Mouse (Mus musculus): ENCODE measurements around the gene Pex3. TPM values are rescaled to one million over a fixed set of nuclear protein-coding genes. Genes with fewer than 3 reads are reported as not detected.
"Not testable (repeated sequence)": the region's sequence is repeated elsewhere in the genome, so short reads cannot be mapped to it uniquely, and the experiment has no call there.

The Pex3 gene
- total and polyA plus RNA-seq, 2 experiments = 9.6 to 29.6 TPM

DNA sequence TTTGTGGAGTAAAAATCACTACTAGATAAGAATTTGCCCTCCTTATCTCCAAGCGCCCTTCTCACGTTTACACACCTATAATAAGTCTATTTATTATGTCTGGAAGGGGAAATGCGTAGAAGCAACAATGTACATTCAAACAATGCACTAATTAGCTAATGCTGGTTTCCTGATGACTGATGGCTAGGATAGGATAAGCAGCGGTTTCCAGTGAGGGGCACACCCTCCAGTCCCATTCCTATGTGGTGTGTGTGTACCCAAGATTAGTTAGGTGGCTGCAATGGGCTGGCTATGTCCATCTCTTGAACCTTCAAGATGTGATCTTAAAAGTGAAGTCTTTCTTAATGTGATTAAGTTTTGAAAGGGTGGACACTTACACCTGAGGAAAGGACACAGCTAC lies 31.1 kb downstream of the Pex3 start:
- DNase-seq (ENCODE audit: extremely low read depth, low read depth, low spot score) = no peak
- no peak overlapping the region for H3K4me3 ChIP-seq (ENCODE audit: insufficient read depth, low read depth, low read length)

DNA sequence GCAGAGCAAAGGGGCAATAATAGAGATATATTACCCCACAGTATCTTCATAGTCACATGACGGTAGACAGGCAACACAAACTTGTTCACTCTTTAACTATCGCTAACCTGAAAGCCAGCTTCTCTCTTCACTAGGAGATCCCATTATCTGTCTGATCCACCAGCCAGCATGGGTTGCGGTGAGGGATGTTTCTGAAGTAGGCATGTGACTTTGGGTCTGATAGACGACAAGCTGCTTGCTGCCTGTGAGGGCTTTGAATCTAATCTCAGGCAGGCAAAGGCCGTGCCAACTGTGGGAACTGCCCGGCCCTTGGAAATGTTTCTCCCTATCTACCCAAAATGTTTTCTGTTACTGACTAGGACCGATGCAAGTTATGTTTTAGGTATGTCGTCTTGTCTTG lies 50.6 kb downstream of the Pex3 start:
- no peaks in the 10 kb centered on the region for H3K4me1 ChIP-seq (ENCODE audit: control insufficient read depth, insufficient read depth, low read length)
- TF ChIP-seq POLR2A (IDR thresholded peaks at IDR 0.05; ENCODE audit: extremely low read depth, insufficient read depth, low read length) = no peak
- no peak for TF ChIP-seq CTCF (IDR thresholded peaks at IDR 0.05; ENCODE audit: low read depth, low read length)
- no peaks in the 10 kb centered on the region for H3K79me2 ChIP-seq (ENCODE audit: control insufficient read depth, insufficient read depth, low read length)
- H3K4me3 ChIP-seq (ENCODE audit: insufficient read depth, low read depth, low read length) = no peak overlapping the region
- no peak for DNase-seq (ENCODE audit: extremely low read depth, low read depth, low spot score)
- H3K9ac ChIP-seq (ENCODE audit: low read depth, low read length) = no peak overlapping the region
- 93% methylated on average over 8 of the region's 8 CpGs for WGBS
- H3K27ac ChIP-seq (replicated peaks; ENCODE audit: insufficient read depth, low read depth, low read length) = no peak overlapping the region
- no peaks in the 10 kb centered on the region for H3K27me3 ChIP-seq (ENCODE audit: control insufficient read depth, insufficient read depth, low read length)
- peaks cover 3% of the 10 kb centered on the region; the same call in 1 of the 2 replicates for H3K36me3 ChIP-seq (ENCODE audit: control insufficient read depth, insufficient read depth, low read length)

More for the DNA sequence above, 31.1 kb downstream of the Pex3 start:
- TF ChIP-seq CTCF (IDR thresholded peaks at IDR 0.05; ENCODE audit: low read depth, low read length) (no peak), POLR2A (IDR thresholded peaks at IDR 0.05; ENCODE audit: extremely low read depth, insufficient read depth, low read length) (no peak)
- H3K9ac ChIP-seq (ENCODE audit: low read depth, low read length) = no peak overlapping the region
- H3K36me3 ChIP-seq (ENCODE audit: control insufficient read depth, insufficient read depth, low read length) = peaks cover 7% of the 10 kb centered on the region
- no peaks in the 10 kb centered on the region for H3K27me3 ChIP-seq (ENCODE audit: control insufficient read depth, insufficient read depth, low read length)
- H3K4me1 ChIP-seq (ENCODE audit: control insufficient read depth, insufficient read depth, low read length) = peaks cover 2% of the 10 kb centered on the region; the same call in 1 of the 2 replicates
- 89% methylated on average over 4 of the region's 4 CpGs for WGBS
- no peak overlapping the region for H3K27ac ChIP-seq (replicated peaks; ENCODE audit: insufficient read depth, low read depth, low read length)
- no peaks in the 10 kb centered on the region for H3K79me2 ChIP-seq (ENCODE audit: control insufficient read depth, insufficient read depth, low read length)

DNA sequence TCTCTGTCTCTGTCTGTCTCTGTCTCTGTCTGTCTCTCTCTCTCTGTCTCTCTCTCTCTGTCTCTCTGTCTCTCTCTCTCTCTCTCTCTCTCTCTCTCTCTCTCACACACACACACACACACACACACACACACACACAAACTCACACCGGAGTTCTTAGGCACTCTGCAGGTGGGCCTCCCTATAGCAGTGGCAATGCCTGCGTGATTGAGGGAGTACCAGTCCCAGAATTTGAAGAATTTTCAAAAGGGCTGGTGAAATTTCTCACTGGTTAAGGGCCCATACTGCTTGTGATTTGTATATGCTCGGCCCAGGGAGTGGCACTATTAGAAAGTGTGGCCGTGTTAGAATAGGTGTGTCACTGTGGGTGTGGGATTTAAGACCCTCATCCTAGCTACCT lies 51.4 kb downstream of the Pex3 start:
- not testable (repeated sequence) for DNase-seq (ENCODE audit: extremely low read depth, low read depth, low spot score); H3K79me2 ChIP-seq (ENCODE audit: control insufficient read depth, insufficient read depth, low read length); H3K36me3 ChIP-seq (ENCODE audit: control insufficient read depth, insufficient read depth, low read length); H3K4me1 ChIP-seq (ENCODE audit: control insufficient read depth, insufficient read depth, low read length); H3K9ac ChIP-seq (ENCODE audit: low read depth, low read length); H3K27ac ChIP-seq (replicated peaks; ENCODE audit: insufficient read depth, low read depth, low read length); H3K27me3 ChIP-seq (ENCODE audit: control insufficient read depth, insufficient read depth, low read length)
- H3K4me3 ChIP-seq (ENCODE audit: insufficient read depth, low read depth, low read length) = peak overlapping the region; percentile 69; the same call in 1 of the 2 replicates
- WGBS = 74% methylated on average over 4 of the region's 4 CpGs

DNA sequence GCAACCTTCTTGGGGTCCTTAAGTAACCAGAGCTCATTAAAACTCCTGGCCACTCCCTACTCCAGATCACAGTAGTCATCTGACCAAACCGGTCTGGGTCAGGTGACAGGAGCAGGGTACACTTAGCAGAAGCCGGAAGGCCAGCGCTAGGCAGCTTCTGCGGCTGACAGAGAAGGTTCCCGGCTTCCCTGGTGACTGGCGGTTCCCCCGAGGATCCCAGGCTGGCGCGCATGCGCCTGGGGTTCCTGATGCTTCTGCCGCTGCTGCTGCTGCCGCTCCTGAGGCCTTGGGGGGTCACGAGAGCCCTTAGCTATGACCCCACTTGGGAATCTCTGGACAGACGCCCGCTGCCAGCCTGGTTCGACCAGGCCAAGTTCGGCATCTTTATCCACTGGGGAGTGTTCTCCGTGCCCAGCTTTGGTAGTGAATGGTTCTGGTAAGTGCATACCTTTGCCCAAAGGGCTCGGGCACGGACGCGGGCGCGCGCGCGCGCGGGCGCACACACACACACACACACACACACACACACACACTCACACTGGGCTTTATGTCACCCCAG lies 51.9 kb downstream of the Pex3 start:
- Histone ChIP-seq H3K79me2 (ENCODE audit: control insufficient read depth, insufficient read depth, low read length) (no peaks in the 10 kb centered on the region), H3K36me3 (ENCODE audit: control insufficient read depth, insufficient read depth, low read length) (no peaks in the 10 kb centered on the region; the same call in 1 of the 2 replicates), H3K4me3 (ENCODE audit: insufficient read depth, low read depth, low read length) (peak overlapping the region; percentile 69), H3K27ac (replicated peaks; ENCODE audit: insufficient read depth, low read depth, low read length) (peak overlapping the region; percentile 15; the same call in 1 of the 2 replicates), H3K27me3 (ENCODE audit: control insufficient read depth, insufficient read depth, low read length) (no peaks in the 10 kb centered on the region), H3K4me1 (ENCODE audit: control insufficient read depth, insufficient read depth, low read length) (no peaks in the 10 kb centered on the region), H3K9ac (ENCODE audit: low read depth, low read length) (peak overlapping the region; percentile 60)
- no peak for TF ChIP-seq POLR2A (IDR thresholded peaks at IDR 0.05; ENCODE audit: extremely low read depth, insufficient read depth, low read length)
- TF ChIP-seq CTCF (IDR thresholded peaks at IDR 0.05; ENCODE audit: low read depth, low read length) = no peak
- under 1% methylated on average over 30 of the region's 30 CpGs for WGBS
- peak; percentile 75 for DNase-seq (ENCODE audit: extremely low read depth, low read depth, low spot score)

DNA sequence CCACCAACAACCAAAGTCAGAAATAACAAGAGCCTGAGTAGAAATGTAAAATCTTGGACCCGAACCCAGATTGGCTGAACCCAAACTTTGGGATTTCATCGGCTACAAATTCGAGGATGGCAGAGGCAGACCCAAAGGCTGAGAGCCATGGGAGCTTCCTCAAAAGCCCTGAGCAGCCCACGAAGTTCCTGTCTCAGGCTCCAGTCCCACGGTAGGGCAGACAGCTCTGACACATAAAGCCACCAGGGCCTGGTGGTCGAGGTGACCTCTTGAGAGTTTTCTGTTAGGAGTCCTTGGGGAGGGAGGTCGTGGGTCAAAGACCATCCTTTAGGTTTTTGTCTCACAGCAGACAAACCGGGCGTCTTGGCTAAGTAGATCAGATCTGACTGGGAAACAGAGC lies 52.5 kb downstream of the Pex3 start:
- no peaks in the 10 kb centered on the region for H3K36me3 ChIP-seq (ENCODE audit: control insufficient read depth, insufficient read depth, low read length)
- no peak for TF ChIP-seq CTCF (IDR thresholded peaks at IDR 0.05; ENCODE audit: low read depth, low read length)
- no peak for TF ChIP-seq POLR2A (IDR thresholded peaks at IDR 0.05; ENCODE audit: extremely low read depth, insufficient read depth, low read length)
- H3K27me3 ChIP-seq (ENCODE audit: control insufficient read depth, insufficient read depth, low read length) = no peaks in the 10 kb centered on the region
- DNase-seq (ENCODE audit: extremely low read depth, low read depth, low spot score) = peak; percentile 8
- WGBS = 55% methylated on average over 9 of the region's 9 CpGs
- no peak overlapping the region; the same call in 1 of the 2 replicates for H3K9ac ChIP-seq (ENCODE audit: low read depth, low read length)
- peak overlapping the region; percentile 15 for H3K27ac ChIP-seq (replicated peaks; ENCODE audit: insufficient read depth, low read depth, low read length)
- H3K79me2 ChIP-seq (ENCODE audit: control insufficient read depth, insufficient read depth, low read length) = no peaks in the 10 kb centered on the region
- H3K4me3 ChIP-seq (ENCODE audit: insufficient read depth, low read depth, low read length) = no peak overlapping the region
- H3K4me1 ChIP-seq (ENCODE audit: control insufficient read depth, insufficient read depth, low read length) = no peaks in the 10 kb centered on the region

DNA sequence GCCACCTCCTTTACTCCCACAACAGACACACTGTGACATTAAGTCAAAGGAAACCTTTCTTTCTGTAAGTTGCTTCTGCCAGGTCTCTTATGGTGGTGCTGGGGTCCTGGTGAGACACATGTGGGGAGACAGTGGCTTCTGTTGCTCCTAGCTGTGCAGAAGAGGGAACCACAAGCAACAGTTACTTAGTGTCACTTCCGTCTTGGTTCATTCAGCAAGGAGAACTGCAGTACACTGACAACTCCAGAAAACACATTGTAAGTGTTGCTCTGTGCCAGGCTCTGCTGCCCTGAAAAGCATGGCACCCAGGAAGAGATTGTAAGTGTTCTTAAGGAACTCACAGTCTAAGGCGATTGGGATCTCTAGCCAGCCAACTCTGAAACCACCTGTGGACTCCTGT lies 53.6 kb downstream of the Pex3 start, which contains the start of gene Fuca2:
Gene Fuca2, plus strand, starts transcription at position 210 of the 400 bp plus-strand sequence.
- 84% methylated on average over 2 of the region's 2 CpGs for WGBS
- no peak within 1 kb of the TSS for H3K9ac ChIP-seq (ENCODE audit: low read depth, low read length)
- no peak within 1 kb of the TSS for H3K27ac ChIP-seq (replicated peaks; ENCODE audit: insufficient read depth, low read depth, low read length)
- no peaks in the 10 kb centered on the region for H3K4me1 ChIP-seq (ENCODE audit: control insufficient read depth, insufficient read depth, low read length)
- H3K4me3 ChIP-seq (ENCODE audit: insufficient read depth, low read depth, low read length) = no peak within 1 kb of the TSS
- TF ChIP-seq POLR2A (IDR thresholded peaks at IDR 0.05; ENCODE audit: extremely low read depth, insufficient read depth, low read length) = no peak
- DNase-seq (ENCODE audit: extremely low read depth, low read depth, low spot score) = peak; percentile 19
- no peaks in the 10 kb centered on the region for H3K36me3 ChIP-seq (ENCODE audit: control insufficient read depth, insufficient read depth, low read length)
- no peaks in the 10 kb centered on the region for H3K79me2 ChIP-seq (ENCODE audit: control insufficient read depth, insufficient read depth, low read length)
- H3K27me3 ChIP-seq (ENCODE audit: control insufficient read depth, insufficient read depth, low read length) = no peaks in the 10 kb centered on the region

All from liver, adult 2 months (tissue).